In the genomic region with DNA sequence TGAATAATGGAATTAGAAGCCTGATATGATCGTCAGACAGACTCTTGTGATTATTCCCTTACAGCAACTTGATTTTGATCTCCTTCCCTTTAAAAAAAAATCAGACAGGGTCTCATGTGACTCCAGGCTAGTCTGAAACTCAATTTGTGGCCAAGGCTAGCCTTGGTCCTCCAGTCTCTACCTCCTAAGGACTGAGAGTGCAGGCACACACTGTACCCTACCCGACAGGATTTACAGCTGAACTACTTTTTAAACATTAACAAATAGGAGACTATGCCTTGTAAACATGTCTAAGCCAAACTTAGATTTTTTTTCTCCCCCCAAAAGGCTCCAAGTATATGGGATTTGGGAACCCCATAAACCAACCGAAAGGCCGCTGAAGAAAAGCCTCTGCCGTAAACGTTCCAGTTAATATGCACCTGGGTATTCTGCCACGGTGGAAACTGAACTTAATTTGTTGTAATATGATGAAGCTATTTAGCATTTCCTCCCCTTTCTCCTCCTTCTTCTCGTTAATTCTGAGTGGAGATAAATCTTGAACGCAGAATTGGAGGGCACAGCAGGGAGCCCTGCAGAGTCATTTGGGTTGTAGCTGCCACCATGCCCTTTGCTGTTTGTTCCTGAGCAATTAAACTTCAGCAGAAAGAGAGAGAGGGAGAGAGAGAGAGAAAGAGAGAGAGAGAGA, we compare ENCODE assay signal across 13 mouse cellular contexts.
A peak's percentile ranks its signal among the peaks of the same experiment; 100 is the strongest.
DNase-seq lines count a peak whose midpoint lies in the region; ATAC-seq lines count a peak whose summit lies in the region.
"Had no signal": no experiment of that assay in that cellular context is flagged by ENCODE, and none has a peak within 500 bp of the region (broad histone marks: within the 10 kb centered on the region; RNA-seq: fewer than 3 reads in every experiment).

No protein-coding gene starts in this region.

- no peak overlapping the region for H3K27ac ChIP-seq in hindbrain, embryonic 16.5 days (ENCODE audit: low read depth, low read length)
- no peak overlapping the region for H3K27ac ChIP-seq in hindbrain, embryonic 11.5 days (ENCODE audit: low read depth, low read length)
- no peak overlapping the region for H3K27ac ChIP-seq in heart, embryonic 11.5 days (ENCODE audit: low read depth, low read length)
- H3K27ac ChIP-seq: heart, embryonic 15.5 days; hindbrain, embryonic 15.5 days; limb, embryonic 15.5 days; midbrain, embryonic 15.5 days had no signal

- ATAC-seq in hindbrain, embryonic 16.5 days, result 0 out of 2 replicates have a peak, but pooled peaks have one; percentile 46
- no peak for ATAC-seq in hindbrain, embryonic 11.5 days (ENCODE audit: low FRiP score)
- ATAC-seq in heart, embryonic 11.5 days (replicated peaks; ENCODE audit: insufficient number of reproducible peaks, low FRiP score, low TSS enrichment), result no peak
- ATAC-seq: midbrain, embryonic 15.5 days had no signal

- intact Hi-C loops in heart, postnatal 36 days (cut with DNase I), result no loop called here

- WGBS in hindbrain, embryonic 16.5 days, result 38% methylated on average over 9 of the region's 9 CpGs
- 68% methylated on average over 9 of the region's 9 CpGs for WGBS in hindbrain, embryonic 11.5 days
- WGBS in large intestine, adult 2 months, result 18% methylated on average over 9 of the region's 9 CpGs
- 64% methylated on average over 9 of the region's 9 CpGs for WGBS in heart, embryonic 11.5 days (ENCODE audit: insufficient replicate concordance)

- no peaks in the 10 kb centered on the region for H3K9me3 ChIP-seq in hindbrain, embryonic 16.5 days (ENCODE audit: control insufficient read depth, low read length)
- no peaks in the 10 kb centered on the region for H3K9me3 ChIP-seq in hindbrain, embryonic 11.5 days (ENCODE audit: control insufficient read depth, low read length)
- no peaks in the 10 kb centered on the region for H3K9me3 ChIP-seq in heart, embryonic 11.5 days (replicated peaks; ENCODE audit: control insufficient read depth, low read length)
- H3K9me3 ChIP-seq: heart, embryonic 15.5 days; hindbrain, embryonic 15.5 days; limb, embryonic 15.5 days; midbrain, embryonic 15.5 days had no signal

- H3K36me3 ChIP-seq in hindbrain, embryonic 16.5 days (ENCODE audit: control insufficient read depth, insufficient read depth, low read length), result no peaks in the 10 kb centered on the region
- no peaks in the 10 kb centered on the region for H3K36me3 ChIP-seq in hindbrain, embryonic 11.5 days (ENCODE audit: control insufficient read depth, insufficient read depth, low read length)
- H3K36me3 ChIP-seq in heart, embryonic 11.5 days (ENCODE audit: control insufficient read depth, insufficient read depth, low read length), result no peaks in the 10 kb centered on the region
- H3K36me3 ChIP-seq: heart, embryonic 15.5 days; hindbrain, embryonic 15.5 days; limb, embryonic 15.5 days; midbrain, embryonic 15.5 days had no signal

- H3K4me2 ChIP-seq in hindbrain, embryonic 16.5 days (ENCODE audit: low read length), result no peak overlapping the region
- no peak overlapping the region for H3K4me2 ChIP-seq in hindbrain, embryonic 11.5 days (replicated peaks; ENCODE audit: low read depth, low read length)
- no peak overlapping the region for H3K4me2 ChIP-seq in heart, embryonic 11.5 days
- H3K4me2 ChIP-seq: heart, embryonic 15.5 days; hindbrain, embryonic 15.5 days; limb, embryonic 15.5 days; midbrain, embryonic 15.5 days had no signal

- no peaks in the 10 kb centered on the region for H3K27me3 ChIP-seq in hindbrain, embryonic 16.5 days (replicated peaks; ENCODE audit: control insufficient read depth, insufficient read depth, low read length)
- H3K27me3 ChIP-seq in hindbrain, embryonic 11.5 days (ENCODE audit: control insufficient read depth, insufficient read depth, low read length), result no peaks in the 10 kb centered on the region
- H3K27me3 ChIP-seq in heart, embryonic 11.5 days (ENCODE audit: control insufficient read depth, insufficient read depth, low read length), result no peaks in the 10 kb centered on the region; the same call in 1 of the 2 replicates
- H3K27me3 ChIP-seq: heart, embryonic 15.5 days; hindbrain, embryonic 15.5 days; limb, embryonic 15.5 days; midbrain, embryonic 15.5 days had no signal

- no peak overlapping the region for H3K4me3 ChIP-seq in hindbrain, embryonic 16.5 days (ENCODE audit: low read length)
- H3K4me3 ChIP-seq in hindbrain, embryonic 11.5 days (ENCODE audit: low read depth, low read length), result no peak overlapping the region
- no peak overlapping the region for H3K4me3 ChIP-seq in heart, embryonic 11.5 days (ENCODE audit: low read depth, low read length)
- H3K4me3 ChIP-seq: heart, embryonic 15.5 days; hindbrain, embryonic 15.5 days; limb, embryonic 15.5 days; midbrain, embryonic 15.5 days had no signal

- no peak for DNase-seq in hindbrain, embryonic 11.5 days (ENCODE audit: low spot score)
- peak; percentile 69 for DNase-seq in hindlimb bud, embryonic 11.5 days (ENCODE audit: extremely low spot score, low read depth, low spot score)
- peak; percentile 16 for DNase-seq in large intestine, adult 2 months (ENCODE audit: low read depth, low spot score)
- peak; percentile 40 for DNase-seq in retina, embryonic 14.5 days (ENCODE audit: low spot score)
- DNase-seq in heart, postnatal 36 days, result no peak
- DNase-seq in T-cell, adult 2 months (ENCODE audit: low spot score), result no peak
- DNase-seq: lung, adult 2 months had no signal

- no peak overlapping the region for H3K9ac ChIP-seq in hindbrain, embryonic 16.5 days (ENCODE audit: low read depth, low read length)
- no peak overlapping the region for H3K9ac ChIP-seq in hindbrain, embryonic 11.5 days (ENCODE audit: low read depth, low read length)
- no peak overlapping the region for H3K9ac ChIP-seq in heart, embryonic 11.5 days (ENCODE audit: low read depth, low read length)
- H3K9ac ChIP-seq: heart, embryonic 15.5 days; hindbrain, embryonic 15.5 days; limb, embryonic 15.5 days; midbrain, embryonic 15.5 days had no signal

- peaks cover 13% of the 10 kb centered on the region for H3K4me1 ChIP-seq in hindbrain, embryonic 16.5 days (ENCODE audit: control insufficient read depth, insufficient read depth, low read depth, low read length)
- no peaks in the 10 kb centered on the region for H3K4me1 ChIP-seq in hindbrain, embryonic 11.5 days (replicated peaks; ENCODE audit: control insufficient read depth, insufficient read depth, low read length)
- H3K4me1 ChIP-seq in heart, embryonic 11.5 days (ENCODE audit: control insufficient read depth, insufficient read depth, low read length), result no peaks in the 10 kb centered on the region
- H3K4me1 ChIP-seq: heart, embryonic 15.5 days had no signal

Comparison
In these comparisons a context has a peak if more than half of its experiments do, and no peak if none do; other contexts are left out.
1. DNase-seq: peak in hindlimb bud, embryonic 11.5 days (single experiment), large intestine, adult 2 months (single experiment) and retina, embryonic 14.5 days (single experiment); none in hindbrain, embryonic 11.5 days (single experiment), heart, postnatal 36 days (0 of 2) and T-cell, adult 2 months (single experiment).